Mouse (Mus musculus) right cerebral cortex, postnatal 14 days (tissue): Measurements from ENCODE around the gene Cartpt.
"Not testable (repeated sequence)": the region's sequence is repeated elsewhere in the genome, so short reads cannot be mapped to it uniquely, and the experiment has no call there.

ENCODE experiments used
- DNase-seq: peaks from one replicate; pipeline ENCODE4 v3.0.0; 2022

The Cartpt gene

DNA sequence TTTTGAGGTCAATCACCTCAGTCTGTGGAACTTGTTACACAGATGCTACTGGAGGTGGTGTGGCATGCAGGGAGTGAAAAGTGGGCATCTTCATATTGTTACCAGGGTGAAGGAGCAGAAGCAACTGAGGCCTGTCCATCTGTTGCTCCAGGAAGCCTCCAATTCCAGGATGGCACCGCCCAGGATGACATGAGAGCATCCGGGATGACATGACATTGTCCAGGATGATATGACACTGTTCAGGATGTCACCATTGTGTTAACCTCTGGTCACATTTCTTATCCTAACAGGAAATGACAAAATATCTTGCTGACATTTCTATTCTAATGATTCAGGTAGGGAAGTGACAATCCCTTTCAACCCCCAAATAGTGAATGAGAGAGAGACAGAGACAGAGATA is 47.8 kb downstream of the Cartpt start:
- DNase-seq: no peak

DNA sequence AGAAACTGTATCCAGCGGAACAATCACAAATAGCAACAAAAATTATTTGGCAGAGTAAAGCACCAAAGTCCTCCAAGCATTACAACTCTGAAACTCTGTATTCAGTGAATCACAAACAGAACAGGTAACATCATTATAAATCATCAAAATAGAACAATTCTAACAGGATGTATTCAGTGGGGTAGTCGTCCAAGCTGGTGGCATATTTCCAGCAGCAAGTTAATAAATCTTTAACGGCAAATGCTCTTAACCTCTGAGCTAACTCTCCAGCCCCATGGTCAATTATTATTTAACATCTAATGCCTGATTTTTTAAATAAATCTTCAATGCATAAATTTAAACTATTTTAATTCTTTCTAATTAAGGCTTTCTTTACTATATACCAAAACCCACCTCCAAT is 48.5 kb downstream of the Cartpt start:
- DNase-seq: not testable (repeated sequence)

DNA sequence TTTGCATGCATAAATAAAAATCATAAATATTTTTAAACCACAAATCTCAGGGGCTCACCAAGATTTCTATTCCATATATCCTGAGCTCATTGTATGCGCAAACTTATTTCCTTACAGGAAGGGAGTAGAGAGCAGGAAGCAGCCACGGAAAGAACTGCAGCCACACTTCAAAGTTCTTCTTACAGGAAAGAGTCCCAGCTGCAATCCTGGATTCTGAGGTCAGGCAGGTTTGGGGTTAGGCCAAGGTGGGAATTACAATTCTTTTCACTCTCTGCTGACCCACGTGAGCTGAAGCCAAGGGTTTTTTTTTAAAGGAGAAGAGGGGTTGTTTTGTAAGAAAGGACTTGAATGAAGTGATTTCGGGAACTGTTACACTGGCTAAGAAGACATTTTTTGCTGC is 49.9 kb downstream of the Cartpt start:
- no peak for DNase-seq

DNA sequence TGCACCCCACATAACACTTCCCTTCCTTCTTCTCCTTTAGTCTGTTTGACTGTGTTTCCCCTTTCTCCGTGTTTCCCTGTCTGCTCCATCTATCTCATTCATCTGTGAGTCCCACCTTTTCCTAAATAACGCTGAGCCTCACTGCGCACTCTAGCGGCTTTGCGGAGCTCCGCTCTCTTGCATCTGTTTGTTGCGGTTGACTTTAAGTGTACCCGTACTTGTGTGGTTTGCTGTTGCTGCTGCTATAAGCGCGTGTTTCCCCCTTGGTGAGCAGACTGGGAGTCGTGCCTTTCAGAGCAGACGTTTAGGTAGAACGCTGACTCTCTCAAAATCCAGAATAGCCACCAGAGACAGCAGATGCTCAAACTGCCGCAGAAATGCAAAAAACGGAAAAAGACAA is 51.3 kb downstream of the Cartpt start:
- DNase-seq: peak; percentile 48
